Mouse (Mus musculus): ENCODE results near the gene Hoxb3.

The Hoxb3 gene

DNA sequence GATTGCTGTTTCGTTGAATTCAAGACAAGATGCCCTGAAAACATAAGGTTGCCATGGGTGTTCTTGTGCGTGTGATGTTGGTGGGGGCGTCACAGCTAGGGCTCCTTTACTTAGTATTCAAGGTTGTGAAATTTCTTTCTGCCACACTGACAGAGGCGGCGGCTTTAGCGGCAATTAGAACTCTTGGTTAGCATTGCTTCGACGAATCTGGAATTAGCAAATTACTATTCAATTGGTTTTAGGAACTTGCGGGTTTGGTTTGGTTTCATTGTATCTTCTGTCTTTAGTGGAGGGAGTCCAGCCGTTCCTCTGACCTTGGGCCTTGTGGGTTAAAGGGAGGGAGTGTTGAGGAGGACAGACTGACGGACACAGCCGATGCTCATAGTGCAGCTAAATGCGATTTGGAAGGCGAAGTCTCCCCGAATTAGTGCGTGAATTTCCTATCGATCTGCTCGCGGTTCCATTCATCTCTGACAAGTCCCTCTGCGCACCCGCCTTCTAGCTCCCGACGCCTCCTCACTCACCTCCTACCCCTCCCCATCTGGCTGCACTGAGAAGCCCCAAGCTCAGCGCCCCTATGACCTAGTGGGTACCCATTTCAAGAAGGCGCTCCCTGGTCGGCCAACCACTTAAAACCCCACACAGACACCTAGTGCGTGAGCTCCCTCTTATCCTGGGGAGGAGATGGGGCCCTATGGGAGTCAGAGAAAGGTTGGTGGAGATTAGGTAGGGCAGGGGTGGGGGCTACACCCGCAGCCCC, 5.3 kb upstream of the Hoxb3 start, which contains the start of gene Hoxb4:
Hoxb4 (plus strand) TSS at position 660 of the 760 bp plus-strand sequence.
- DNase-seq (ENCODE audit: low read depth, low spot score) = no peak

DNA sequence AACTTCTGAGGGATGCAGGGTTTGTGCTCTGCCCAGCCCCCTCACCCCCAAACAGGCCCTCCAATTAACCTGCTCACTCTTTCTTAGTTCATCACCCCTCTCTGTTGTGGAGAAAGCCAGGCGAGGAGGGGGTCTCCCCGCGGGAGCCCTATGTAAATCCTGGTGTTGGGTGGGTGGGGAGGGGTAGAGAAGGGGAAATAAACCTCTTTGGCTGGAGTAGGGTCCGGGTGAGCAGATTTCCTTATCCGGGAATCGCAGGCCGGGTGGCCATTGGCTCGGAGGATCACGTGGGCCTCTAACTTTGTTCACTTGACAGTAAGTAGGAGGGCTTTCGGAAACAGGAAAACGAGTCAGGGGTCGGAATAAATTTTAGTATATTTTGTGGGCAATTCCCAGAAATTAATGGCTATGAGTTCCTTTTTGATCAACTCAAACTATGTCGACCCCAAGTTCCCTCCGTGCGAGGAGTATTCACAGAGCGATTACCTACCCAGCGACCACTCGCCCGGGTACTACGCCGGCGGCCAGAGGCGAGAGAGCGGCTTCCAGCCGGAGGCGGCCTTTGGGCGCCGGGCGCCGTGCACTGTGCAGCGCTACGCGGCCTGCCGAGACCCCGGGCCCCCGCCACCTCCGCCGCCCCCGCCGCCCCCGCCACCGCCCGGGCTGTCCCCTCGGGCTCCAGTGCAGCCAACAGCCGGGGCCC, 4.6 kb upstream of the Hoxb3 start:
- peak; percentile 73 for DNase-seq (ENCODE audit: low read depth, low spot score)

DNA sequence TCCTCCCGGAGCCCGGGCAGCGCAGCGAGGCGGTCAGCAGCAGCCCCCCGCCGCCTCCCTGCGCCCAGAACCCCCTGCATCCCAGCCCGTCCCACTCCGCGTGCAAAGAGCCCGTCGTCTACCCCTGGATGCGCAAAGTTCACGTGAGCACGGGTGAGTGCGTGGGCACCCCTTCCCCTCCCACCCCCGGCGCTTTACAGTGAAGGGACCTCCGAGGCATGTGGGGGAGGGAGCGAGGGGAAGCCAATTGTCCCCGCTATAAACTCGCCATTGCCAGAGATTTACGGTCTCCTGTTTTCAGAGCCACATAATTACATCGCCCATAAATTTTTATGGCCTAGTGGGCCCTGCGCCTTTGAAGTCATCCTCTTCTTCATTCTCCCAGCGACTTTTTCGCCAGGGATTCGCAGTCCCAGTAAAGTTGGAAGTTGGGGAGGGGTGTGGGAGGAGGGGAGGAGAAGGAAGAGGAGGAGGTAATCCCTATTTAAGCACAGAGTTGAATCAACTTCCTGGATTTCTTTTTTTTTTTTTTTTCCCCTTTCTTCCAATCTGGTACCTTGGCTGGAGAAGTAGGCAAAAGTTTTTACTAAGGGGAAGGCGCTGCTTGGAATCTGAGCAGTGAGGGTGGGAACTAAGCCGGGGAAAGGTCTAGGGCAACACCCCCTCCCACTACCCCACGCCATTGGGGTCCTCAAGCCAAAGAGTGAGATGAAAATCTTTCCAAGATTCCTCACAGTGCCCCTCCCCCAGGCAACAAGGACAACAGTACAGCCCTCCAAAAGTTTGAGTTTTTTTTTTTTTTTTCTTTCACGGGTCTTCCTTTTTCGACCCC, 3.8 kb upstream of the Hoxb3 start:
- peak; percentile 52 for DNase-seq (ENCODE audit: low read depth, low spot score)

DNA sequence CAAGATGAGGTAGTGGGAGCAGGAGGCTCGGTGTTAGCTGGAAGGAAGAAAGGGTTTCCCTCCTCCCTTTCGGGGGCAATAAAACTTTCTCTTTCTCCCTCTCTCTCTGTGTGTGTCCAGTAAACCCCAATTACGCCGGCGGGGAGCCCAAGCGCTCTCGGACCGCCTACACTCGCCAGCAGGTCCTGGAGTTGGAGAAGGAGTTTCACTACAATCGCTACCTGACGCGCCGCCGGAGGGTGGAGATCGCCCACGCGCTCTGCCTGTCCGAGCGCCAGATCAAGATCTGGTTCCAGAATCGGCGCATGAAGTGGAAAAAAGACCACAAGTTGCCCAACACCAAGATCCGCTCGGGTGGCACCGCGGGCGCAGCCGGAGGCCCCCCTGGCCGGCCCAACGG, 3.2 kb upstream of the Hoxb3 start:
- DNase-seq (ENCODE audit: low read depth, low spot score) = peak; percentile 56

DNA sequence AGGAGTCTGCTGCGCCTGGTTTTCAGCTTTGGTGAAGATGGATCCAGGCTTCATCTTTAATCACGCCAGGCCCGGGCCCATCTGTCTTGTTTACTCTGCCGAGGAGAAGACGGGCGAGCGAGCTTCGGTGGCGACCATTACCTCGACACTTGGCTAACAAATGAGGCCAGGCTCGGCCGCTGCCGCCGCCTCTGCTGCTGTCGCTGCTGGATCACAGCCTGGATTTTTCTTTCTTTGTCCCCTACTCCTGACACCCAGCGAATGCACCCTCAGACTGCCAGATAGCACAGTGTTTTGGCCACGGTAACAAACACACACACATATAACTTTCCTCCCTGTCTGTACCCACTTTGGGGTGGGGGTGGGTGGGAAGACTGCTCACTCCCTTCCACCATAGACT, 2.4 kb upstream of the Hoxb3 start:
- no peak for DNase-seq (ENCODE audit: low read depth, low spot score)

DNA sequence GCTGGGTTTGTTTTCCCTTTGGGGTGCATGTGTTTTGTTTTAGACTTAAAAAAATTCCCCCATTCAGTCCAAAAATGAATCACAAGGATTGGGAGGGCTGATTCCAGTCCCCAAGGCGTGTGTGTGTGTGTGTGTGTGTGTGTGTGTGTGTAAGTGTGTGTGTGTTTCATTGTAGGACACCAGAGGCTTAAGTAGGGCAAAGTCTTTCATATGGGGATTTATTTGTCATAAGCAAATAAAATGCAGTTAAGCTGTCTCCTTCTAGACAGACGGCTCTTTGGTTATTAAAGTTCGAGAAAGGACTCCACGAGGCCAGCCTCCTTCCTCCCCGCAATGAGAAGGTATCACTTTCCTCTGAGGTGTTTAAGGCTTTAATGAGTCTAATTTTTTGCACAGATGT, 1.3 kb upstream of the Hoxb3 start:
- DNase-seq (ENCODE audit: low read depth, low spot score) = no peak

DNA sequence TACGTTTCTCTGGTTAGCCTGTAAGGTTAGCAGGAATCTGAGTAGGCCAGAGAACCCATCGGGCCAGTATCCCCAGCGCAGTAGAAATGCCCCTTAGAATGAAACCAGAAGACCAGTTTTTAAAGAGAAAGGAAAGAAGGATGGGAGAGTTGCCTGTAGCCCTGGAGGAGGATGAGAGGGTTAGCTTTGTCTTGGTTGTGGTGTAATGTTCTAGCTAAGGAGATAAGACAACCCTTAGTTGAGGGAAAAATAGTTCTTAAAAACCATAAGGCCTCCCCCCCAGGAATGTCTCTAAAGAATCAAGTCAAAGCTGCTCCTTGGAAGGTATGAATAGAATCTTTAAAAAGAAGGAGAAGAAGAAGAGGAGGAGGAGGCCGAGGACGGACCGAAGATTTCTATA, 388 bp upstream of the Hoxb3 start:
- DNase-seq (ENCODE audit: low read depth, low spot score) = no peak

DNA sequence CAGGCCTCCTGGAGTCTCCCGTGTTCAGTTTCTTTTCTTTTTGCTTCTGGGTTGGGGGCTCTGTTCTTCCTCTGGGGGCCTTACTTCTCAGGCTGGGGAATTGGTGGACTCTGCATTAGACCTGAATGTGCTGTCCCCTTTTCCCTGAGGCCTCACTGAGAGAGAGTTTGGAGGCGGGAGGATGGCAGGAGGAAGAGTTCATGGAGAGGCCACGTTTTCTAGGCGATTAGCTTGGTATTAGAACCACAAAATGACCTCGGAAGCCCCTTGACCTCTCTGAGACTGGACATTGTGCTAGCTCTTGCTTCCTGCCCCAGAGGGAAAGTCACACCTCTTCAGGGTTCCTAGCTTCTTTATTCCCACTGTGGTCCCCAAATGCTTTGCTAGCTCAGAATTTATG, 999 bp downstream of the Hoxb3 start:
- no peak for DNase-seq (ENCODE audit: low read depth, low spot score)

DNA sequence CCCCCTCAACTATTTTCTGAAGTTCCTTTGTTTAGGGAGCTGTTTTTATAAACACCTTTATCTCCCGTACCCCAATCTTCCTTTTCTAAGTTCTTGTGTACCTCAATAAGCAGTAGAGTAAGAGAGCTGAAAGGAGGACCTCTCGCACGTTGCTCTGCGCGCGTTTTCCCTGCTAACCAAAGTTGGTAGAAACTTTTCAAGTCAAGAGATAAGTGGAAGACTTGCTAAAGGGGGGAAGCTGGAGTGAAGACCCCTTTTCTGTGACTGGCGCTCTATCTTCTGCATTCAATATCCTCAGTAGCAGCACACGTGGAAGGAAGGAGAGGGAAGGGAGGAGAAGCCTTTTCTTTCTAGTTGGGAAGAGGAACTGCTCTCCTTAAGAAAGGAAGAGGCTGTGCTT, 1.8 kb downstream of the Hoxb3 start:
- no peak for DNase-seq (ENCODE audit: low read depth, low spot score)

DNA sequence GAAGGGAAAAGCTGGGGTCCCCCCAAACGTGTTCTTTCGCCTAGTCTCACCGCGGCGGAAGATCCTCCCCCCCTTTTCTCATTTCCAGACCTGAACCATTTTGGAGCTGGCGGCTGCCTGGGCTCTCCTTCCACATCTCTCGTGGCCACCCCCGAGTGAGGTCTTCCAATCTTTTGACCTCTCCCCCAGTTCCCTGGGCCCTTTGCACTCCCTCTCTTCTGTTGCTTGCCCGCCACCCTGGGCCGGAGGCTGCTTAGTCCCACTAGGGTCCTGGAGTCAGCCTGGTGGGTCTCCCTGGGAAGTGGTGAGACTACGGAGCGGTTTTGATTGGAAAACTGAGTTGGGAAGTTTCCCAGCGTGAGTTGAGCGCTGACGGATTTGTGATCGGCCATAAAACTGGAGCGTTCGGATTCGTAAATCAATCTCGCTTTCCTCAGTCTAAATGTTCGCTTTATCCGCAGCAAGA, 2.7 kb downstream of the Hoxb3 start:
- no peak for DNase-seq (ENCODE audit: low read depth, low spot score)

DNA sequence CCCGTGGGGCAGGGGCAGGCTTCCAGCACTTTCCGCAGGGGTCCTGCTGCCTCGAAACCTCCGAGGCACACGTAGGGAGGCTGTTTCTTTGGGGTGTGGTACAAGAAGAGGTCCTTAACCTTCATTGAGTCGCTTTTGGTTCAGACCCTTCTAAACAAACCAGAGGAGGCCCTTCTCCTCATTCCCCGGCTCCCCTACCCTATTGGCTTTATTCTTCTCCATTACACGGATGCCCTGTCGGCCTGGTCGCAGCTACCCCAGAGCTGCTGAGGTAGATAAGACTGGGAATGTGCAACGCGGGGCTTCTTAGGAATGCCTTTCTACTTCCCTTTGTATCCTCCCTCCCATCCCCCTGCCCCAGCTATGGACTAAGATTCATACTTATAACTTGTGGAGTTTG, 3.6 kb downstream of the Hoxb3 start:
- no peak for DNase-seq (ENCODE audit: low read depth, low spot score)

DNA sequence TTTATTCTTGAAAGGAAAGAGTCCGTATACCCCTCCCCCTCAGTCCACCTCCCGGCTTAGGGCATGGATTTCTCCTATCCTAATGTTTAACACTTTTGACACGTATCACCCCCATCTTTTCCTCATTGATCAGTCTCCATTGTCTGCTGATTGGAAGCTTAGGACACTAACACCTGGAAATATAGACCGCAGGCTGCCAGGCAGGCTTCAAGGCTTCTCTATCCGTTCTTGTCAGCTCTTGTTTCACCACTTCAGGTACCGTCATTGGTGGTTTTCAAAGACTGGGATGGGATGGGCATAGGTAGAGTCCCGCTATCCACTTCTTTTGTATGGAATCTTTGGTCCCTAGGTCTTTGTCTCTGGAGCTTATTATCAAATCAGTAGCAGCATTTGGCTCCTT, 4.0 kb downstream of the Hoxb3 start:
- DNase-seq (ENCODE audit: low read depth, low spot score) = no peak

DNA sequence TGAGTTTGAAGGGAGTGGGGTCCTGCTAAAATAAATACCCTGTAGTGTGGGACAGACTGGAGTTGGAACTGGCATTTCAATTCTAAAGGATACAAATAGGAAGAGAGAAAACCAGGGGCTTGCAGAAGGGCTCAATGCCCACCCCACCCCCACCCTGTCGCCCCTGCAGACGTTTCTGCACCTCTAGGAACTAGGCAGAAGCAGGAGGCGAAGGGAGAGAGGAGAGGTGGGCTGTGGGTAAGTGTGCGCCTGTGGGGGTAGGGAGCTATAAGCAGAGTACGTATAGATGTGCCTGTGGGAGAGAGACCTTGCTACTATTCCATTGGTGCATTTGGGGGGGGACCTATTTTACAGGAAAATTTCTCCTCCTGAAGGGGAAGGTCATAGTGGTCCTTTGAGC, 4.6 kb downstream of the Hoxb3 start:
- DNase-seq (ENCODE audit: low read depth, low spot score) = no peak

DNA sequence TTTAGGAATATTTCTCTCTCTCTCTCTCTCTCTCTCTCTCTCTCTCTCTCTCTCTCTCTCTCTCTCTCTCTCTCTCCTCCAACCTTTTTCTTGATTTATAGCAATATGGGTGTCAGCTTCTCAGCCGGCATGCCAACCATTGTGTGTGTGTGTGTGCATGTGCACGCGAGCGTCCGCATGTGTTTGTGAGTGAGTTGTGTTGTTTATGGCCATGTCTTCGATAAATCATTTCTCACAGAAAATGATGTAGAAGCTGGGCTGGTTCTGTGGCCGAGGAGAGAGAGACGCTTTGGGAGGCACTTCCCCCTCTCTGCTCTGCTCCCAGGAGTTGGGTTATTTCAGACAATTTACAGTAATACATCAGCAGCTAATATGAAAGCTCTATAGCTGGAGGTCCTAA, 5.5 kb downstream of the Hoxb3 start:
- DNase-seq (ENCODE audit: low read depth, low spot score) = no peak

DNA sequence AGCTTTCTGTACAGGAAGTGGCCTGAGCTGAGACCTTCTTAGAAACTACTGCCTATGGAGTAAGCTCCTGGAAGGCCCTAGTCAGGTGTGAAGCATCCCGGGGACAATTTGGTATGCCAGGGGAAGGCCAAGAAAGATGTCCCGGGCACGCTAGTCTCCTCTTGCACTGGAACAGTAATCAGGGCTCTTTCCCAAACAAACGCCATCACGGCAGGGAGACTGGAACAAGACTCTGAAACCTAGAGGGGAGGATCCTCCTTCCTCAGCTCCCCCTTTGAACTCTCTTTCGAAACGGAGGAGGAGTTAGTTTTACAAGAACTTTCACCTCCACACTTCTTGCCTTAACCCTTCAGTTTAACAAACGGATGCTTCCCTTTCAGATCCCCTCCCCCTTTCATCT, 9.0 kb downstream of the Hoxb3 start:
- peak; percentile 39 for DNase-seq (ENCODE audit: low read depth, low spot score)

DNA sequence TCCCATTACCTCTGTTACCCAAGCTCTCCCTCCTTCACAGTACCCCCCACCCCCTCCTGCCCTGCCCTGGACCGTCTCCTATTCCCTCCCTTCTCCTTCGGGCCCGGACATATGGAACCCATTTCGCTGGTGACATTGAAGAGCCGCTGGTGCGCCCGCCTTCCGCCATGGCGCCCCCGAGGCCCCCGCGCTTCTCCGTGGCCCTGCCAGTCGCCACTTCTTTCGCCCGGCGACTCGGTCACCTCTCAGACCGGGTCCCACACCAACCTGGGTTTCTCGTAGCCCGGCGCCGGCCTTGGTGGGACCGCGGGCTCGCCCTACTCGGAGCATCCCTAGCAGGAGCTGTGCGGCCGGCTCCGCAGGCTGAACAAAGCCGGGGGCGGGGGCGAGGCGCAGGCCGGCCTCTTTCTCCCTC, 9.5 kb downstream of the Hoxb3 start:
- no peak for DNase-seq (ENCODE audit: low read depth, low spot score)

DNA sequence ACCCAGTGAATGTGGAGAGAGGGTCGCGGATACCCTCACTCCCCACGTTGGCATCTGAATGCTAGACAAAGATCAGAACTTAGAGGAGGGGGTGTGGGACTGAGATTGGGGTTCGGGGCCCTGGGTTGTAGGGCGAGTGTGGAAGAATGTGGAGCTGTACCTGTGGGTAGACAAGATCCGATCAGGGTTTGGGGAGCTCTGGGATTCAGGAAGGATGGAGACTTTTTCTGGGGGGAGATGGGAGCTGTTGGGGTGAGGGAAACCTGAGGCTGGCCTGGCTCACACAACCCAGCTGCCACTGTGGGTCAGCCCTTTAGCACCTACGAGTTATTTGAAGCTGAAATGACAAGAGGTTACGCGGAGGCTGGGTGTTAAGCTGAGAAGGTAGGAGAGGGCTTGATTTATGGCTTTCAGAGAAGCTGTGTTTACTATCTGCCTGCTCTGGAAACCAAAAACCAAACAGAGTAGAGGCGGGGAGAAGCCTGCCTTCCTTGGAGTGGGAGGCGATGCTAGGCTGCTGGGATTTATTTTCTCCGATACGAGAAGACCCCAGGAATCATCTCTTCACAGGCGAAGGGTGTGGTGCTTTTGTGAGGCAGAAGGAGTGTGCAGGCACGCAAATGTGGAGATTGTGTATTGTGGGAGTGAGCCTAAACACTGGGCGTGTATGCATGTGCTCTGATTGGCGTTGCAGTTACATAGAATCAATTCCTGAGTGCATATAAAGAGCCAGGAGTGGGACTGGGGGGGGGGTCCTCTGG, 10.3 kb downstream of the Hoxb3 start:
- DNase-seq (ENCODE audit: low read depth, low spot score) = no peak

DNA sequence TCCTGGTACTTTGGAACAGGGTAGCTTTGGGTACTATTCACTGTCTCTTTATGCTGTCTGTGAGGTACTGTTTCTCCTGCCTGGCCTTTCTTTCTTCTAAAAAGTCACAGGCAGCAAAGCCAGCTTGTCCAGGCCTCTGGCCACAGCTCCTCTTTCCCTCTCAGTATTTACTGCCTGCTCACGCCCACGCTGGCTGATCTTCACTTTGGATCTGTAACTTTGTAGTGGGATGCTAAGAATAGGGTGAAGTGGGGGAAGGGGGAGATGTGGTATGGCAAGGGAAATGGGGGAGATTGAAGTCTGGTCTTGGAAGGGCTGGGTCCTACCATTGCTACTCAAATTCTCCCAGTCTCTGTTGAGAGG, 10.9 kb downstream of the Hoxb3 start:
- DNase-seq (ENCODE audit: low read depth, low spot score) = no peak

DNA sequence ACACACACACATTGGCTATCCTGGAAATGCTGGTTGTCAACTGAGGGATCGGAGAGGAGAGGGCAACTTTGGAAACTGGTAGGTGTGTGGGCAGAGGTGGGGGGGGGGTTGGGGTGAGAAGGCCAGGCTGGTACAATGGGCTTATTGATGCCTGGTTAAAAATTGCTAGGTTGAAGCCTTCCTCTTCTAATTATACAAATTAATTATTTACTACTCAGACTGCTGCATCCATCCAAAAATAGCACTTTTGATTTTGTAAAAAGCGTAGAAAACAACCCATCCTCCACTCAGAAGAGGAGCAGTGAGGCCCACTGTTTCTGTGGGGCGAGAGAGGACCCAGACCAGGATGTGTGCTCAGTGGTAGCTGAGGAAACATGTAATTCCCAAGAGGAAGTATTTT, 11.9 kb downstream of the Hoxb3 start:
- no peak for DNase-seq (ENCODE audit: low read depth, low spot score)

DNA sequence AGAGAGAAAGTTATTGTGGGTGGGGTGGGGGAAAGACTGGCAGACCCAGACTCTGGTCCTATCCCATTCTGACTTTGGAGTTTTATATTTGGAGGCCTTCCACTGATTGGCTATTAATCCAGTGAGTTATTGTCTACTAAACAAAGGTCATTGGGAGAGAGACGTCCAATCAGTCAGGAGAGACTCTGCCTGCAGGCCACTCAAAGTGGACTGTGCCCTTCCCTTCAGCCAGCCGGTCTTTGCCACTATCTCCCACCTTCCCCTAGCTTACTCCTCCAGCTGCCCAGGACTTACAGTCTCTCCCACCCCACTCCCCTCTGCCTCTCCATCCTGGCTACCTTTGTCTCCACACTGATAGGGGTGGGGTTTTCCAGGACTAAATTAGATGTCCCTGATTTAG, 13.5 kb downstream of the Hoxb3 start:
- DNase-seq (ENCODE audit: low read depth, low spot score) = no peak

DNA sequence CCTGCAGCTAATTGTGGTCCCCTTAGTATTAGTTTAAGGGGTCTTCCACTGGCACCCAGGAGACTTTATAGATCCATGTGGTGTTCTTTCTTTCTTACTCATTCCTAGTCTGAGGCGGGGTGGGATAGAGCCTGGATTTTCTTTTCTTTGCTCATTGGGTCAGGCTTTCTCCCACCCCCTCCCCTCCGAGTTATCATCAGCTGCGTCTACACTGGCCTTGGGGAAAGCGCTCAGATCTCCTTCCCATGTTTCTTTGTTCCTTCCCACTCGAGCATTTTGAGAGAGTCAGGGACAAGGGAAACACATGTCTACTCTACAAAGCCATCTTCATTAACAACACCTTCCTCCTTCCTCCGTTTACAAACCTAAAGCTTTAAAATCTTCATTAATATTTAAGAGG, 13.9 kb downstream of the Hoxb3 start:
- DNase-seq (ENCODE audit: low read depth, low spot score) = no peak

All from 3T3-L1 (cell line).